Mouse (Mus musculus) heart, adult 2 months (tissue): ENCODE results near the gene 1600014C10Rik.

ENCODE experiments used
- EP300 ChIP-seq: fragments of 200-500 bp; IDR thresholded peaks from 2 replicates; pipeline ENCODE4 v1.6.1; 2011; ENCODE audit warnings: low read depth, low read length, control low read depth; ENCODE audit not compliant: insufficient read depth
- POLR2A ChIP-seq: fragments of 200-500 bp; IDR thresholded peaks from 2 replicates; pipeline ENCODE4 v1.6.1; 2011; ENCODE audit warnings: mild to moderate bottlenecking, low read depth, low read length, control low read depth; ENCODE audit not compliant: insufficient read depth

GRCm38 (mm10) chr7:38152571-38152970, 30.4 kb upstream of the 1600014C10Rik start:
- TF ChIP-seq POLR2A (no peak), EP300 (no peak)
